Mouse (Mus musculus) olfactory bulb, adult 2 months (tissue): ENCODE data around the gene Krt9.

ENCODE experiments used
- CTCF ChIP-seq: fragments of 200-500 bp; IDR thresholded peaks from 2 replicates; pipeline ENCODE4 v1.5.1; 2012; ENCODE audit warnings: low read depth, mild to moderate bottlenecking, low read length, moderate library complexity; ENCODE audit not compliant: insufficient read depth
- POLR2A ChIP-seq: fragments of 200-500 bp; IDR thresholded peaks from 2 replicates; pipeline ENCODE4 v1.6.1; 2012; ENCODE audit warnings: mild to moderate bottlenecking, low read depth, low read length, moderate library complexity; ENCODE audit not compliant: insufficient read depth

GRCm38 (mm10) chr11:100202906-100203305 lies 9.9 kb upstream of the Krt9 start:
- TF ChIP-seq POLR2A (no peak), CTCF (no peak)
